Mouse (Mus musculus) hindbrain, embryonic 10.5 days (tissue): Measurements from ENCODE around the gene Grin2a. TPM values are rescaled to one million over a fixed set of nuclear protein-coding genes. Genes with fewer than 3 reads are reported as not detected.

Experiments
- DNase-seq: peaks from one replicate; pipeline ENCODE4 v3.0.0-alpha.2; 2017; ENCODE audit warnings: low spot score
- H3K27ac ChIP-seq: fragments of 300-500 bp; sonication (generic); 2 replicates; pipeline ENCODE4 v1.5.1; 2016; ENCODE audit warnings: mild to moderate bottlenecking, moderate library complexity
- H3K27me3 ChIP-seq: fragments of 300-500 bp; sonication (generic); 2 replicates; pipeline ENCODE4 v1.6.1; 2016; ENCODE audit warnings: mild to moderate bottlenecking; ENCODE audit not compliant: poor library complexity, insufficient read depth, severe bottlenecking
- H3K36me3 ChIP-seq: fragments of 300-500 bp; sonication (generic); 2 replicates; pipeline ENCODE4 v1.6.1; 2016; ENCODE audit warnings: mild to moderate bottlenecking, moderate library complexity
- H3K4me1 ChIP-seq: fragments of 300-500 bp; sonication (generic); replicated peaks from 2 replicates; pipeline ENCODE4 v1.6.1; 2016; ENCODE audit warnings: mild to moderate bottlenecking
- H3K4me3 ChIP-seq: fragments of 300-500 bp; sonication (generic); 2 replicates; pipeline ENCODE4 v1.5.1; 2016; ENCODE audit warnings: mild to moderate bottlenecking, moderate library complexity
- H3K9me3 ChIP-seq: fragments of 300-500 bp; sonication (generic); 2 replicates; pipeline ENCODE4 v1.6.1; 2016; ENCODE audit warnings: mild to moderate bottlenecking, moderate library complexity
- WGBS: fragments of 180-500 bp; shearing (Covaris S2); methylation state at CpG from one replicate; pipeline ENCODE4 v1.1.7; 2016; 5-methylcytosine and 5-hydroxymethylcytosine counted together
- polyA plus RNA-seq: library from polyadenylated mRNA; unstranded; fragments of >200 nt; fragmentation: Nextera tagmentation; extraction: Ambion mirVana; gene quantifications from 2 replicates; pipeline ENCODE4 v1.2.1, GENCODE M21; 2016

The Grin2a gene
- polyA plus RNA-seq, 1 experiment from 2014 or later, result 1.9 TPM

DNA sequence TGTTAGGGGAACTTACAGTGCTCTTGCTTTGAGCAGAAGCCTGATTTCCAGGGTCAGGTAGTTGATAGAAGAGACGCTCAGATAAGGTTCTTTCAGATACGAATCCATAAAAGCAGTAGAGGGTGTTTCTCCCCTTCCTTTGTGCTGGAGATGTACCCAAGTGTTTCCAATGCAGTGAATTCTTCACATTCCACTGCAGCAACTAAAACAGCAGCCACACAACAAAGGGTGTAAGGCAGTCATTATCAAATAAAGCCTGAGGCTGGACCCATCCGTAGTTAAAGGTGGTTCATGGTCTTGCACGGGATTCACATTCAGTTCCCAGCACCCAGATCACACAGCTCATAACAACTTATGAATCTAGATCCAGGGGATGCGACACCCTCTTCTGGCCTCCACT, 241.3 kb downstream of the Grin2a start:
- no peaks in the 10 kb centered on the region for H3K36me3 ChIP-seq
- WGBS, result 89% methylated on average over 5 of the region's 5 CpGs
- H3K4me1 ChIP-seq, result 0 out of 2 replicates have a peak, but pooled peaks cover 4% of the 10 kb centered on the region
- no peak overlapping the region for H3K27ac ChIP-seq
- H3K27me3 ChIP-seq, result no peaks in the 10 kb centered on the region
- no peak for DNase-seq
- no peaks in the 10 kb centered on the region for H3K9me3 ChIP-seq
- no peak overlapping the region for H3K4me3 ChIP-seq

- H3K4me1 ChIP-seq, result 0 out of 2 replicates have a peak, but pooled peaks cover 4% of the 10 kb centered on the region
- H3K9me3 ChIP-seq, result no peaks in the 10 kb centered on the region
- WGBS, result 92% methylated on average over 9 of the region's 9 CpGs
- no peak for DNase-seq
- no peaks in the 10 kb centered on the region for H3K27me3 ChIP-seq
- H3K4me3 ChIP-seq, result no peak overlapping the region
- H3K36me3 ChIP-seq, result no peaks in the 10 kb centered on the region
- H3K27ac ChIP-seq, result no peak overlapping the region
Observed at GRCm38 (mm10) chr16:9753045-9753444, 242.3 kb downstream of the Grin2a start.

GRCm38 (mm10) chr16:9752600-9752999, 242.8 kb downstream of the Grin2a start:
- H3K27ac ChIP-seq, result no peak overlapping the region
- H3K9me3 ChIP-seq, result no peaks in the 10 kb centered on the region
- H3K36me3 ChIP-seq, result no peaks in the 10 kb centered on the region
- no peak for DNase-seq
- 0 out of 2 replicates have a peak, but pooled peaks cover 4% of the 10 kb centered on the region for H3K4me1 ChIP-seq
- no peak overlapping the region for H3K4me3 ChIP-seq
- H3K27me3 ChIP-seq, result no peaks in the 10 kb centered on the region
- 72% methylated on average over 8 of the region's 8 CpGs for WGBS

GRCm38 (mm10) chr16:9751045-9751569, 244.3 kb downstream of the Grin2a start:
- Histone ChIP-seq H3K27ac (no peak overlapping the region), H3K4me3 (no peak overlapping the region), H3K4me1 (0 out of 2 replicates have a peak, but pooled peaks cover 4% of the 10 kb centered on the region), H3K36me3 (no peaks in the 10 kb centered on the region), H3K27me3 (no peaks in the 10 kb centered on the region), H3K9me3 (no peaks in the 10 kb centered on the region)
- WGBS, result 79% methylated on average over 11 of the region's 11 CpGs
- no peak for DNase-seq

DNA sequence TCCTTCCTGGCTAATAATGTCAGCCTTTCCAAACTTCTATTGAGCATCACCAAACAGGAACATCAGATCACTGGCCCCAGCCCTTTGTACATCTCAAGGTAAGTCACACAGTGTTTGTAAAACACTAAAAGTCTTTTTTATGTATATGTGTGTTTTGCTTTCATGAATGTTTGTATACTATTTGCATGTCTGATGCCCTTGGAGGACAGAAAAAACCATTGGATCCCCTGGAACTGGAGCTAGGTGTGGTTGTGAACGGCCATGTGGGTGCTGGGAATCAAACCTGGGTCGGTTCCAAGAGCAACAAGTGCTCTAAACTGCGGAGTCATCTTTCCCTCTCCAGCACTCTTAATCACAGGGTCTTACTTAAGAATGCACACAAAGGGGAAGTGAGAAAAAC, 245.7 kb downstream of the Grin2a start:
- Histone ChIP-seq H3K27me3 (no peaks in the 10 kb centered on the region), H3K9me3 (no peaks in the 10 kb centered on the region), H3K36me3 (no peaks in the 10 kb centered on the region), H3K27ac (no peak overlapping the region), H3K4me1 (no peaks in the 10 kb centered on the region), H3K4me3 (no peak overlapping the region)
- DNase-seq, result no peak
- 93% methylated on average over 3 of the region's 3 CpGs for WGBS

DNA sequence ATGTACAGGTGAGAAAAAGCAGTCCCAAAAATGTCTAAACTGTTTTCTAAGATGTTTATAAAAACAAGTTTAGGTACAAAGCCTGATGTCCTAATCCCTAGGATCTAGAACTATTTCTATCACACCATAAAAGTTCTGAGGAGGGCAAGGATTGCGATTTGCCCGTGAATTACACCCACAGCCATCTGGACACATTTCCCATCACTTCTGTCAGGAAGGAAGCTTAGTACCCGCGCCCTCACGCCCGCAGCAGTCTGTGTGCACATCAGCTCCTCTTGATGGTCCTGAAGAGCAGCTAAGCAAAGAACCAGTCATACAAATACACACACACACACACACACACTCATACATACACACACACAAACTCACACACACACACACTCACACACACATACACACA, 252.9 kb downstream of the Grin2a start:
- H3K4me1 ChIP-seq, result peaks cover under 1% of the 10 kb centered on the region
- H3K36me3 ChIP-seq, result no peaks in the 10 kb centered on the region
- no peak overlapping the region for H3K27ac ChIP-seq
- H3K27me3 ChIP-seq, result no peaks in the 10 kb centered on the region
- no peak for DNase-seq
- H3K4me3 ChIP-seq, result no peak overlapping the region
- H3K9me3 ChIP-seq, result no peaks in the 10 kb centered on the region
- 93% methylated on average over 6 of the region's 6 CpGs for WGBS

DNA sequence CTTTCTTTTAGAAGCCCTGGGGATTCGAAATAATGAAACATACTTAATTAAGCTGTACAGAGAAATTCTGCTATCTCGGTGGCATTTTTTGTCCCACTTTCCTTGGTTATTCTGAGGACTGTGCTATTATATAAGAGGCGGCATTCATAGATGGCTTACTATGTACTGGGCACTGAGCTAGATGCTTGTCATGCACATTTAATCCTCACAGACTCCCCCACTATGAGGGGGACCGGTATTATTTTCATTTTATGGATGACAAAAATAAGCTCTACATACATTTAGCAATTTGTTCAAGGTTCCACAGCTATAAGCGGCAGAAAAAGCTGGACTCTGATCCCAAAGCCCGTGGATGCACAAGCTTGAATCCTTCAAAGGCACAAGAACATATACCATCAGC, 256.7 kb downstream of the Grin2a start:
- Histone ChIP-seq H3K4me3 (no peak overlapping the region), H3K36me3 (no peaks in the 10 kb centered on the region), H3K27ac (no peak overlapping the region), H3K4me1 (peaks cover 8% of the 10 kb centered on the region), H3K9me3 (no peaks in the 10 kb centered on the region), H3K27me3 (no peaks in the 10 kb centered on the region)
- DNase-seq, result no peak
- WGBS, result 87% methylated on average over 6 of the region's 6 CpGs

- peaks cover 6% of the 10 kb centered on the region; the same call in 1 of the 2 replicates for H3K9me3 ChIP-seq
- 11% methylated on average over 2 of the region's 2 CpGs for WGBS
- H3K27ac ChIP-seq, result no peak overlapping the region
- DNase-seq, result no peak
- H3K36me3 ChIP-seq, result no peaks in the 10 kb centered on the region
- H3K4me1 ChIP-seq, result peaks cover 8% of the 10 kb centered on the region
- H3K27me3 ChIP-seq, result no peaks in the 10 kb centered on the region
- no peak overlapping the region for H3K4me3 ChIP-seq
Observed at GRCm38 (mm10) chr16:9737131-9737530, 258.2 kb downstream of the Grin2a start.

GRCm38 (mm10) chr16:9735365-9736080, 259.8 kb downstream of the Grin2a start:
- WGBS, result 86% methylated on average over 8 of the region's 8 CpGs

DNA sequence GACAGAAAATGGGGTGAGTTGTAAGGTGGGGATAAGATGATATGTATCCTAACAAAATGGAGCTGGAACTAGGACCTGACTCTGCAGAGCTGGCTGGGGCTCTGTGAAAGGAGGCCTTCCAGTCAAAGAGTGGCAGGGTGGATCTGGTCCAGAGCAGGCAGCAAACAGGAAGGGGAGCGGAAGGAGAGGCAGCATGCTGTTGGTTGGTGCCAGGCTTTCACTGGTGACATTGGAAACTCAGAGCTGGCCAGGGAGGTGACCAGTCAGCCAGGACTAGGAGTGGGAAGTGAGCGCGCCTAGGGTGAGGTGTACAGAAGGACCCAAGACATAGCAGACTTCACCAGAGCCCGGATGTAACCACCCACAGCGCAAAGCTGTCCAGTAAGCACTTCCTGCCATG, 267.8 kb downstream of the Grin2a start:
- WGBS, result 93% methylated on average over 5 of the region's 5 CpGs
- Histone ChIP-seq H3K27me3 (no peaks in the 10 kb centered on the region), H3K27ac (no peak overlapping the region), H3K36me3 (no peaks in the 10 kb centered on the region), H3K9me3 (peaks cover 4% of the 10 kb centered on the region; the same call in 1 of the 2 replicates), H3K4me3 (no peak overlapping the region), H3K4me1 (no peaks in the 10 kb centered on the region)
- no peak for DNase-seq

More at GRCm38 (mm10) chr16:9735365-9736080, 259.8 kb downstream of the Grin2a start:
- Histone ChIP-seq H3K27ac (no peak overlapping the region), H3K36me3 (no peaks in the 10 kb centered on the region), H3K4me1 (peaks cover 8% of the 10 kb centered on the region), H3K4me3 (no peak overlapping the region), H3K27me3 (no peaks in the 10 kb centered on the region), H3K9me3 (peaks cover 6% of the 10 kb centered on the region; the same call in 1 of the 2 replicates)
- DNase-seq, result no peak

- Histone ChIP-seq H3K27ac (no peak overlapping the region), H3K4me1 (no peaks in the 10 kb centered on the region), H3K9me3 (no peaks in the 10 kb centered on the region), H3K27me3 (no peaks in the 10 kb centered on the region), H3K36me3 (no peaks in the 10 kb centered on the region), H3K4me3 (no peak overlapping the region)
- whole genome bisulfite sequencing, result 83% methylated on average over 7 of the region's 7 CpGs
- no peak for DNase-seq
Observed at GRCm38 (mm10) chr16:9725578-9726113, 269.7 kb downstream of the Grin2a start.

- H3K27ac ChIP-seq, result no peak overlapping the region
- 91% methylated on average over 2 of the region's 2 CpGs for WGBS
- no peak overlapping the region for H3K4me3 ChIP-seq
- no peaks in the 10 kb centered on the region for H3K36me3 ChIP-seq
- no peaks in the 10 kb centered on the region for H3K27me3 ChIP-seq
- H3K9me3 ChIP-seq, result no peaks in the 10 kb centered on the region
- DNase-seq, result no peak
- H3K4me1 ChIP-seq, result no peaks in the 10 kb centered on the region
Observed at GRCm38 (mm10) chr16:9711398-9711797, 284.0 kb downstream of the Grin2a start.

DNA sequence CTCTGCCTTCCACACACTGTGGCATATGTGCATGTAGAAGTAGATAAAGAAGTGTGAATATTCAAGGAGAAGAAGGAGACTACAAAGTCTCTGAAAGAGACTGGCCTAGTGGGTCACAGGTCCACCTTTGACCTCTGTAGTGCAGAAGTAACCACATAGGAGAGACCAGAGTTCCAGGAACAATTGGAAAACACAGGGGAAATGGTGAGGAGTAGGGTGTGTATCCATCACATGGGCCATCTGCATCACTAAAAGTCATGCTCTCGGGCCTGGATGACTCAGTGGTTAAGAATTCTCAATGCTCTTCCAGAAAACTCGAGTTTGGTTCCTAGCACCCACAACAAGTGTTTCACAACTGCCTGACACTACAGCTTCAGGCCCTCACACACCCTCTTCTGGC, 285.4 kb downstream of the Grin2a start:
- Histone ChIP-seq H3K4me1 (no peaks in the 10 kb centered on the region), H3K36me3 (no peaks in the 10 kb centered on the region), H3K9me3 (no peaks in the 10 kb centered on the region), H3K4me3 (no peak overlapping the region), H3K27me3 (no peaks in the 10 kb centered on the region), H3K27ac (no peak overlapping the region)
- 73% methylated on average over 2 of the region's 2 CpGs for WGBS
- no peak for DNase-seq
